8 mouse cellular contexts compared by ENCODE assay signal in the genomic region with DNA sequence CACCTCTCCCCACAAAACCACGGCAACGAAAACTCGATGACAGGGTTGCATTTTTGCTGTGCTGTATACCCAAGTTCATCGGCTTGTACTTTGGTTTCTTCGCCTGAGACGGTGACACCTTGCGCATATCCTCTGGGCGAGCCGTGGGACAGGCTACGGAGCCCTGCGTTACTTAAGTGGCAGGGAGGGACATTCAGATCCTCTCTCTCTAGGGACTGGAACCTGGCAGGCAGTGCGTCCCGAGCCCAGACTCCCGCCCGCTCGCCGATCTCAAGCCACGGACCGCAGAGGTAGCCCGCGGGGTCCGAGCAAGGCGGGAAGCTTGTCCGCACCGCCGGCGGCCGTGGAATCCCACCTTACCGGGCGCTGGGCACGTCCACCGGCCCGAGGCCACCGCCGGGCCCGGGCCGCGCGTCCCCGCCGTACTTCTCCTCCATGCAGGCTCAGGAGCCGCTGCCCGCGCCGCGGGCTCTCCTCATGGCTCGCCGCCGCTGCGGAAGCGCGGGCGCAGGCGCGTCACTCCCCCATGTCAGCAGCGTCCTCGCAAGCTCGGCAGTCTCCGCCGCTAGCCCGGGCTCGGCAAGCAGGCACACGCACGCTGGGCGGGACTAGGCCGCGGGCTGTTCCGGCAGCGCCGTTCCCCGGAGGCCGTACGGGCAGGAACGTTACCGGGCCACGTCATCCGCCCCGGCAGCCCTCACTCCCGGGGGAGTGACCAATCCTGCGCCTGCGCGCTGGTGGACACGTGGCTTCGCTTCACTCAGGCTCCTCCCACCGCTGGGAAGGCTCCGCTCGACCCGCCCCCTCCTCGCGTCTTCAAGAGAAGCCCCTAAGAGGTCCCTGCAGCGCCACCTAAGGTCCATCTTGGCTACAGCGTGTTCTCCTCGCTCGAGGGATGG. TPM values are rescaled to one million over a fixed set of nuclear protein-coding genes. Genes with fewer than 3 reads are reported as not detected.
DNase-seq lines count a peak whose midpoint lies in the region; ATAC-seq and TF ChIP-seq lines count a peak whose summit lies in the region.

TSS of gene Slc30a5 (minus strand) at position 687 of the 899 bp plus-strand sequence.

- peaks cover 1% of the 10 kb centered on the region; the same call in 1 of the 2 replicates for H3K79me2 ChIP-seq in heart, adult 2 months (replicated peaks; ENCODE audit: control insufficient read depth, insufficient read depth, low read length)

- TF ChIP-seq POLR2A in heart, adult 2 months (IDR thresholded peaks at IDR 0.05; ENCODE audit: insufficient read depth, low read depth, low read length): peak; percentile 81

- H3K4me2 ChIP-seq in embryonic facial prominence, embryonic 14.5 days (ENCODE audit: low read depth, low read length): peak within 1 kb of the TSS; percentile 78
- peak within 1 kb of the TSS; percentile 71 for H3K4me2 ChIP-seq in limb, embryonic 13.5 days (replicated peaks)
- H3K4me2 ChIP-seq in midbrain, embryonic 16.5 days (ENCODE audit: low read length): peak within 1 kb of the TSS; percentile 90

- peak within 1 kb of the TSS; percentile 92 for H3K27ac ChIP-seq in embryonic facial prominence, embryonic 14.5 days (replicated peaks; ENCODE audit: low read depth, low read length)
- peak within 1 kb of the TSS; percentile 94 for H3K27ac ChIP-seq in heart, adult 2 months
- peak within 1 kb of the TSS; percentile 87 for H3K27ac ChIP-seq in limb, embryonic 13.5 days
- H3K27ac ChIP-seq in midbrain, embryonic 16.5 days (ENCODE audit: low read length): peak within 1 kb of the TSS; percentile 93

- peak; percentile 60; the same call in 1 of the 2 replicates for TF ChIP-seq EP300 in heart, adult 2 months (IDR thresholded peaks at IDR 0.05; ENCODE audit: insufficient read depth, low read depth, low read length)

- H3K4me1 ChIP-seq in embryonic facial prominence, embryonic 14.5 days (ENCODE audit: control insufficient read depth, insufficient read depth, low read length): peaks cover 12% of the 10 kb centered on the region
- peaks cover 5% of the 10 kb centered on the region for H3K4me1 ChIP-seq in heart, adult 2 months (ENCODE audit: control insufficient read depth, insufficient read depth, low read length)
- H3K4me1 ChIP-seq in limb, embryonic 13.5 days: peaks cover 18% of the 10 kb centered on the region
- peaks cover 20% of the 10 kb centered on the region for H3K4me1 ChIP-seq in midbrain, embryonic 16.5 days (ENCODE audit: control insufficient read depth, insufficient read depth, low read length)

- H3K9ac ChIP-seq in embryonic facial prominence, embryonic 14.5 days (ENCODE audit: low read depth, low read length): peak within 1 kb of the TSS; percentile 99
- peak within 1 kb of the TSS; percentile 89 for H3K9ac ChIP-seq in heart, adult 2 months (ENCODE audit: low read depth, low read length)
- peak within 1 kb of the TSS; percentile 94 for H3K9ac ChIP-seq in limb, embryonic 13.5 days
- H3K9ac ChIP-seq in midbrain, embryonic 16.5 days (ENCODE audit: low read depth, low read length): peak within 1 kb of the TSS; percentile 89

- H3K36me3 ChIP-seq in embryonic facial prominence, embryonic 14.5 days (ENCODE audit: control insufficient read depth, insufficient read depth, low read length): peaks cover 4% of the 10 kb centered on the region
- H3K36me3 ChIP-seq in heart, adult 2 months (ENCODE audit: control insufficient read depth, insufficient read depth, low read length): peaks cover 7% of the 10 kb centered on the region; the same call in 1 of the 2 replicates
- peaks cover 4% of the 10 kb centered on the region; the same call in 1 of the 2 replicates for H3K36me3 ChIP-seq in limb, embryonic 13.5 days
- no peaks in the 10 kb centered on the region for H3K36me3 ChIP-seq in midbrain, embryonic 16.5 days (ENCODE audit: control insufficient read depth, insufficient read depth, low read length)

- H3K27me3 ChIP-seq in embryonic facial prominence, embryonic 14.5 days (replicated peaks; ENCODE audit: control insufficient read depth, insufficient read depth, low read length): no peaks in the 10 kb centered on the region
- H3K27me3 ChIP-seq in heart, adult 2 months (ENCODE audit: control insufficient read depth, insufficient read depth, low read length): no peaks in the 10 kb centered on the region
- no peaks in the 10 kb centered on the region for H3K27me3 ChIP-seq in limb, embryonic 13.5 days
- H3K27me3 ChIP-seq in midbrain, embryonic 16.5 days (ENCODE audit: control insufficient read depth, insufficient read depth, low read depth, low read length): 0 out of 2 replicates have a peak, but pooled peaks cover 3% of the 10 kb centered on the region

- 0% methylated on average over 38 of the region's 94 CpGs for WGBS in embryonic facial prominence, embryonic 14.5 days
- WGBS in heart, adult 2 months: under 1% methylated on average over 94 of the region's 94 CpGs
- WGBS in limb, embryonic 13.5 days: under 1% methylated on average over 94 of the region's 94 CpGs
- WGBS in midbrain, embryonic 16.5 days: under 1% methylated on average over 84 of the region's 94 CpGs

- peak; percentile 93 for TF ChIP-seq CTCF in heart, adult 2 months (IDR thresholded peaks at IDR 0.05)

- peak; percentile 99 for DNase-seq in 3T3-L1 (ENCODE audit: low read depth, low spot score)
- peak; percentile 97 to 99 for DNase-seq in adrenal gland, postnatal 4 days (ENCODE audit: low spot score in 2 of 2)
- peak; percentile 99 for DNase-seq in embryonic facial prominence, embryonic 14.5 days (ENCODE audit: low spot score)
- peak; percentile 99 for DNase-seq in heart, adult 2 months
- DNase-seq in kidney, adult 8-10 months: peak; percentile 99
- DNase-seq in spleen, postnatal 10 days (ENCODE audit: low spot score in 2 of 2): peak; percentile 98 to 100

- peak; percentile 96 for ATAC-seq in embryonic facial prominence, embryonic 14.5 days (ENCODE audit: low read depth)
- ATAC-seq in limb, embryonic 13.5 days (ENCODE audit: low FRiP score, low read depth): peak; percentile 97
- peak; percentile 96 for ATAC-seq in midbrain, embryonic 16.5 days

- intact Hi-C loops in heart, adult 2 months (cut with DNase I): loop anchor here (1.0 to 2.0 kb wide), 2 partner anchors 47 to 88 kb away; partner anchors contain the start of genes Ccnb1 and Mrps36

- no peaks in the 10 kb centered on the region for H3K9me3 ChIP-seq in embryonic facial prominence, embryonic 14.5 days (ENCODE audit: control insufficient read depth, low read length)
- no peaks in the 10 kb centered on the region for H3K9me3 ChIP-seq in limb, embryonic 13.5 days
- no peaks in the 10 kb centered on the region for H3K9me3 ChIP-seq in midbrain, embryonic 16.5 days (replicated peaks; ENCODE audit: control insufficient read depth, low read length, poor library complexity, severe bottlenecking)

- H3K4me3 ChIP-seq in embryonic facial prominence, embryonic 14.5 days (ENCODE audit: low read depth, low read length): peak within 1 kb of the TSS; percentile 99
- peak within 1 kb of the TSS; percentile 100 for H3K4me3 ChIP-seq in heart, adult 2 months
- H3K4me3 ChIP-seq in limb, embryonic 13.5 days: peak within 1 kb of the TSS; percentile 77
- H3K4me3 ChIP-seq in midbrain, embryonic 16.5 days (ENCODE audit: low read depth, low read length): peak within 1 kb of the TSS; percentile 95

RNA-seq across cellular contexts. Expression of gene Slc30a5, which starts in this region (rescaled TPM):
- total RNA-seq in adrenal gland, postnatal 4 days (2021): 10 to 100 TPM; 50.3 to 51.3 TPM
- 68.0 and 75.5 TPM in 2 replicates for polyA plus RNA-seq in embryonic facial prominence, embryonic 14.5 days (2014; fragmentation: Nextera tagmentation; extraction: Ambion mirVana)
- 10 to 100 TPM; 21.0 to 21.2 TPM for total RNA-seq in heart, adult 2 months (2021)
- 13.4 and 25.0 TPM in 2 replicates for polyA plus RNA-seq in heart, adult 2 months (2012; rRNA removed)
- polyA plus RNA-seq in limb, embryonic 13.5 days (2015; fragmentation: Nextera tagmentation; extraction: Ambion mirVana): 54.1 and 57.2 TPM in 2 replicates
- 30.2 and 31.0 TPM in 2 replicates for polyA plus RNA-seq in midbrain, embryonic 16.5 days (2015; fragmentation: Nextera tagmentation; extraction: Ambion mirVana)

Comparison
In these comparisons a context has a peak if more than half of its experiments do, and no peak if none do; other contexts are left out.
1. Peak in every context shown above with its lines: DNase-seq, ATAC-seq, H3K4me3 ChIP-seq and H3K27ac ChIP-seq.